Mouse (Mus musculus) T-helper 17 cell (primary cell): ENCODE measurements at regions not wholly inside any gene's neighbourhood (a gene's known extent, or its start where the extent isn't known, plus 50 kb on each side); places are given as distances from the start of the nearest gene placed in this dataset.

Experiments
- in situ Hi-C, 2 experiments: fragments of 300-600 bp; cut with MboI, MseI; formaldehyde crosslinking; loops; 1 replicate in 1 of 2; 2 replicates in 1 of 2; pipeline ENCODE4 v1.15.1; 2025; ENCODE audit warnings: high pct_unique_total_duplicates in 2 of 2

GRCm38 (mm10) chr12:95054887-95055286 lies 637.1 kb upstream of the Flrt2 start:
- in situ Hi-C loops: no loop called here

GRCm38 (mm10) chr12:95056926-95057325 lies 635.1 kb upstream of the Flrt2 start:
- in situ Hi-C loops: no loop called here

- in situ Hi-C loops: no loop called here
Measured at GRCm38 (mm10) chr12:95059396-95059795, 632.6 kb upstream of the Flrt2 start.

GRCm38 (mm10) chr12:95072307-95072706 lies 619.7 kb upstream of the Flrt2 start:
- in situ Hi-C loops: no loop called here

- in situ Hi-C loops: loop anchor here in 1 of 2 experiments (10.0 kb wide), 1 partner anchor 975 kb away; no protein-coding TSS in a partner anchor
Measured at GRCm38 (mm10) chr12:95119223-95119952, 572.6 kb upstream of the Flrt2 start.

- in situ Hi-C loops: loop anchor here in 1 of 2 experiments (5.0 kb wide), 1 partner anchor 1206 kb away; no protein-coding TSS in a partner anchor
Measured at GRCm38 (mm10) chr12:95132804-95133203, 559.2 kb upstream of the Flrt2 start.

- in situ Hi-C loops: loop anchor here in 1 of 2 experiments (5.0 kb wide), 1 partner anchor 1206 kb away; no protein-coding TSS in a partner anchor
Measured at GRCm38 (mm10) chr12:95133482-95133881, 558.5 kb upstream of the Flrt2 start.

GRCm38 (mm10) chr12:95138167-95138566 lies 553.9 kb upstream of the Flrt2 start:
- in situ Hi-C loops: loop anchor here in 1 of 2 experiments (5.0 kb wide), 1 partner anchor 1211 kb away; no protein-coding TSS in a partner anchor

- in situ Hi-C loops: no loop called here
Measured at GRCm38 (mm10) chr12:95171051-95171450, 521.0 kb upstream of the Flrt2 start.

- in situ Hi-C loops: no loop called here
Measured at GRCm38 (mm10) chr12:95173810-95174402, 518.1 kb upstream of the Flrt2 start.

GRCm38 (mm10) chr12:95202486-95202885 lies 489.5 kb upstream of the Flrt2 start:
- in situ Hi-C loops: no loop called here

GRCm38 (mm10) chr12:95205081-95205480 lies 486.9 kb upstream of the Flrt2 start:
- in situ Hi-C loops: no loop called here

GRCm38 (mm10) chr12:95239158-95239779 lies 452.8 kb upstream of the Flrt2 start:
- in situ Hi-C loops: loop anchor here in 1 of 2 experiments (10.0 kb wide), 1 partner anchor 1866 kb away; no protein-coding TSS in a partner anchor

- in situ Hi-C loops: no loop called here
Measured at GRCm38 (mm10) chr12:95267187-95267586, 424.8 kb upstream of the Flrt2 start.

- in situ Hi-C loops: no loop called here
Measured at GRCm38 (mm10) chr12:95305386-95305785, 386.6 kb upstream of the Flrt2 start.

- in situ Hi-C loops: no loop called here
Measured at GRCm38 (mm10) chr12:95315151-95315750, 376.8 kb upstream of the Flrt2 start.

GRCm38 (mm10) chr12:95316820-95317219 lies 375.2 kb upstream of the Flrt2 start:
- in situ Hi-C loops: no loop called here

GRCm38 (mm10) chr12:95321693-95322092 lies 370.3 kb upstream of the Flrt2 start:
- in situ Hi-C loops: no loop called here

GRCm38 (mm10) chr12:95329666-95330065 lies 362.4 kb upstream of the Flrt2 start:
- in situ Hi-C loops: no loop called here

- in situ Hi-C loops: no loop called here
Measured at GRCm38 (mm10) chr12:95347786-95348185, 344.2 kb upstream of the Flrt2 start.

- in situ Hi-C loops: no loop called here
Measured at GRCm38 (mm10) chr12:95355151-95355550, 336.9 kb upstream of the Flrt2 start.
